Mouse (Mus musculus): ENCODE results near the gene Mrpl52.
A peak's percentile ranks its signal among the peaks of the same experiment; 100 is the strongest.

Mrpl52 gene

DNA sequence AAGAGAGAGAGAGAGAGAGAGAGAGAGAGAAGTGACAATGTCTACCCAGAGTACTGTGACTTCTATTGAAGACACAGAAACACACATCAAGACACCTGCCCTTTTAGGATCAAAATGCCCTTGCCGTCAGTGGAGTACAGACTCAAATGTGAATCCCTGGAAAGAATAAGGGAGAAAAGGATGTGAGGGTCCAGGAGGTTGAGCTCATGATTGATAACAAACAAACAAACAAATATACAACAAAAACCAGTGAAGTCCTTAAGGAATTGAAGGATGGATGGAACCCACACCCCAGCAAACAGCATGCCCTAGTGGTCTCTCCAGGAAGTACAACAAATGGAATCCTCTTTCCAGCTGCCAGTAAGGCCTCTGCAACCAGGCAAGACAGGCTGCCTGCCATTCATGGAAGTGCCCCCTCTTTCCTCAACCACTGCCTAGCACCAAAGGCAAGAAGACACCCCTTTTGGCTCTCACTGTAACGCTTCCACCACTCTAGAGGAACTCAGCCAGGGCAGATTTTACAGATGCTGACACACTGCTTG is 14.0 kb upstream of the Mrpl52 start:
- peak; percentile 63 for DNase-seq

DNA sequence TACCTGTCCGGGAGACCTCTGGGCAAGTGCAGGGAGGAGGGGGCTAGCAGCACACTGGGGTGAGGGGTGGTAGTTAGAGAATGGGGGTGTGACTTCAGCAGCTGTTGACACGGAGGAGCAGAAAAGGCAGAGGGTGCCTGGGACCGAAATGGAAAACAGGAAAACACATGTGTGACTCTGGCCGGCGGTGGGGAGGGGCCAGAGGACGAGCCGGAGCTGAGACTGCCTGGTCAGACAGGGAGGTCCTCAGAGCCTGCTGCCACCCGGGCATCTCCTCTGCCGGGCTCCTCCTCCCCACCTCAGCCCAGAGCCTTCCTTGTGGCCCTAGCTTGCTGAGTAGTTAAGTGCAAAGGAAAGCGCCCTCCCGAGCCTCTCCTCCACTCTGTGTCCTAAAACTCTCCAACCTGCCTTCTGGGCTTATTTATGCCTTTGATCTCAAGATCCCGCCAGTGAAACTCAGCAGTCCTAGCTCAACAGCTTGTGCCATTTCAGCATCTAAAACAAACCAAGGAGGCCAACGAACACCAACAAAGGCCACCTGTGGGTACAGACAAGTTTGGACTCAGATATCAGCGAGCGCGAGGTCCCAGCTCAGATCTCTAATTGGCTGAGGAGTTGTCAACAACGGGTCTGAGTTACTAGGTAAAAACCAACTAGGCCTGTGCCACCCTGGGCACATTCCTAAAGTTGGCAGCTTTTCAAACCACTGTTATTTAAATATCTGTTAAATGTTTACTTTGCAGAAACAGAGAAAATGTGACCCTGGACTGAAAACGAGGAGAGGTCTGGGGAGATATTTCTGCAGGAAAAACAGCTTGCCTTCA is 12.6 kb upstream of the Mrpl52 start:
- DNase-seq: no peak

- no peak for DNase-seq
Observed at GRCm38 (mm10) chr14:54415241-54416020, 11.3 kb upstream of the Mrpl52 start.

DNA sequence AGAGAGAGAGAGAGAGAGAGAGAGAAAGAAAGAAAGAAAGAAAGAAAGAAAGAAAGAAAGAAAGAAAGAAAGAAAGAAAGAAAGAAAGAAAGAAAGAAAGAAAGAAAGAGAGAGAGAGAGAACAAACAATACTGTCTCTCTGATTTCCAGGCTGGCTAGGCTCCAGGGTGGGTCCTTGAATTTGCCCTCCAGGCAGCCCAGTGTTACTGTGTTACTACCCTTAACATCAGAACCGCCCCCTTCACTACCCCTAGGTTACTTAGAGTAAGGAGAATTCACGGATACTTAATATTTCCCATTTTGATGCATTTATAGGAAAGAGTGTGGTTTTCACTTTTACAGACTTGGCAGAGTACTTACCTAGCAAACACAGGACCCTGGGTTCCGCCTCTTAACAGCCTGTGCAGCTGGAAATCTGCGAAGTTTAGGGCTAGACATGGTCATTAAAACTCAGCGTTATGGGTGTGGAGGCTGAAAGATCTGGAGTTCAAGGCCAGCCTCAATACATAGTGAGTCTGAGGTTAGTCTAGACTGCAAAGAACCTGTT is 10.4 kb upstream of the Mrpl52 start:
- no peak for DNase-seq

DNA sequence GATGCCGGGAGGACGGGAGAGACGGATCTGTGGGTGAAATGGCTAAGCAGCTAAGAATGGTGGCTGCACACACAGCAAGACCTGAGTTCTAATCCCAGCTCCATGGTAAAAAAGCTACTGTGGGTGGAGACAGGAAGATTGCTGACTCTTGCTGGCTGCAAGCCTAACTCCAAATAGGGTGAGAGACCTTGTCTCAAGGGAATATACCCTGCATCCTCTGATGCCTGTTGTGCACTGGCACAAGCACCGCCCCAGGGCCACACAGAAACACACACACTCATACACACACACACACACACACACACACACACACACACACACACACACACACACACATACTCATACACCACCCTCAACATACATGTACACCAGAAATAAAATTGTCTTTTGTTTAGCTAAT is 9.9 kb upstream of the Mrpl52 start:
- DNase-seq: no peak

GRCm38 (mm10) chr14:54417623-54418081 is 9.1 kb upstream of the Mrpl52 start, which contains the start of gene Slc7a7:
Gene Slc7a7, minus strand, starts transcription at chr14:54417780.
- DNase-seq: peak; percentile 62

GRCm38 (mm10) chr14:54421014-54421413 is 5.7 kb upstream of the Mrpl52 start:
- DNase-seq: no peak

DNA sequence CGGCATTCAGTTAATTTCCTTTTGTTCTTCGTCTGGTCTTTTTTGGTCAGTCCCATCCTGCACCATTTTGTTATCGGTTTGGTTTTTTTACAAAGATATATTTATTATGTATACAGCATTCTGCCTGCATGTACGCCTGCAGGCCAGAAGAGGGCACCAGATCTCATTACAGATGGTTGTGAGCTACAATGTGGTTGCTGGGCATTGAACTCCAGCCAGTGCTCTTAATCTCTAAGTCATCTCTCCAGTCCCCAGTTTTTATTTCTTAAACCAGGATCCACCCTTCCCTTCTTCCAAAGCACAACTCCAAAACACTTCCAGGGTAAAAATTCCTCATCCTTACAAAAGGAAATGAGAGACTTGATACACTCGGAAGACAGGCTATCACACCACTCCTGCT is 3.3 kb upstream of the Mrpl52 start:
- DNase-seq: no peak

GRCm38 (mm10) chr14:54424634-54425033 is 2.1 kb upstream of the Mrpl52 start:
- no peak for DNase-seq

- DNase-seq: no peak
Observed at GRCm38 (mm10) chr14:54425540-54425939, 1.2 kb upstream of the Mrpl52 start.

DNA sequence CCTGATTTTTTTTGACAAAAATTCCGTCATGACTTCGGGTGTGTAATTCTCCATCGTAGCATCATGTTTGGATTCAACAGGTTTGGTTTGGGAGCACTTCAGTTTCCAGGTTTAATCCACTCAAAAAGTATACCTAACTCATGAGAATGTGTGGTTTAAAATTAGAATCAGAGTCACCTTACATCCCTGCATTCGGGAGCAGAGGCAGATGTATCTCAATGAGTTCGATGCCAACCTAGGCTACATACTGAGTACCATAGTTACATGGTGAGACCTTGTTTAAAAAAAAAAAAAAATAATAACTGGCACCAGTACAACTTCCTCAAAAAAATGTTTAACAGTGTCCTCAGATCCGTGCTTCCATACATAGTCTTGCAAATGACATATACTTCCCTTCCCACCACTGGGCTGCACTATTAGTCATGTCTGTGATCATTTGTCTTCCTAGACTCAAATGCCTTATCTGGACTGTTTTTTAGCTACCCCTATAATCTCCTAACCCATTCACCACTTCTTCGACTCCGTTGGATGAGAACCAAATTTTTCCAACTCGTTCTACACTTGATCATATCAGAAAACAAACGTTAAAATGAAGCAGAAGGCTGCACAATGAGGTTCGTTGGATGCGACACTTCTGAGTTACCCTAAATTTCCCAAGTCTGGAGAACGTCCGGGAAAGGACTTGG is 563 bp upstream of the Mrpl52 start:
- DNase-seq: no peak

- no peak for DNase-seq
Observed at GRCm38 (mm10) chr14:54427696-54428095, 987 bp downstream of the Mrpl52 start.

DNA sequence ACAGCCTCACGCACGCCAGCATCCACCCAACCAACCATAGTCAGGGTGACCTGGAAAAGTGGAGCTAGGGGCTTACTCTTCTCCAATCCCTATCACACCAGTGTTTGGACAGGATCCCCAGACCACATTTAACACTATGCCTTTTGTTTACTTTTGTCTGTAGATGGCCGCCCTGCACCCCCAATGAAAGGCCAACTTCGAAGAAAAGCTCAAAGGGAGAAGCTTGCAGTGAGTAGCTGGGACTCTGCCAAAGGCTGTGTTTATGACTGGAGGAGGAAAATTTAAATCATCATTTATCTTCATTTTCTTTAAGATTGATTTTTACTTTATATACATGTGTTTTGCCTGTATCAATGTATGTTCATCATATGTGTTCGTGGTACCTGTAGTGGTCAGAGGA is 1.7 kb downstream of the Mrpl52 start:
- no peak for DNase-seq

DNA sequence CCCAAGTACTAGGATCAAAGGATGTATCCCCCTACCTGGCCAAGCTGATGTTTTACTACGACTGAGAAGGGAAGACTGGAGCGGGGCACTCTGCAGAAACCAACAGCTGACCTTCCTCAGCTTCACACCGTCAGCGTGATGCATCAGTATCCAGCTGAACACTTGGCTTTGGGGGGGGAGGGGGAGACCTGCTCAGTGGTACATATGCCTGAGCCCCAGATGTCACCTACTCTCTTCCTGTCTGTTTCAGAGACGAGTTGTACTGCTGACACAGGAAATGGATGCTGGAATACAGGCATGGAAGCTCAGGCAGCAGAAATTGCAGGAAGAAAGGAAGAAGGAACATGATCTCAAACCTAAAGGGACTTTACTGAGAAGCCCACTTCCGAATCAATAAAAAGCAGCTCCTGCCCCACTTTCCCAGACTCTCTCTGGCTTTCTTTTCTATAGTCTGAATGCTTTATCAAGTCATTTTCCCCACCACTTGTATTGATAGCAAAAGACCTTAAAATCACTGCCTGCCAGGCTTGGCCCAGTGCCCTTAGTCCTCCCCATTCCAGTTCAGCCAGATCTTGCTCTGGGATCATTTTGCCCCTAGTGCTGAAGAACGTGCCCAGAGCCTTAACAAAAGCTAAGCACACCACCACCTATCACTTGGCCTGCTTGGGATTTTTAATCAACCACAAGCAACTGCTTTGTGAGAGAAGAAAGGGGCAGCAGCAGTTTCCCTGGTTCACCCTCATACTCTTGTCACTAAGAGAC is 2.8 kb downstream of the Mrpl52 start:
- no peak for DNase-seq

- DNase-seq: peak; percentile 54
Observed at GRCm38 (mm10) chr14:54430406-54431145, 3.9 kb downstream of the Mrpl52 start.

DNA sequence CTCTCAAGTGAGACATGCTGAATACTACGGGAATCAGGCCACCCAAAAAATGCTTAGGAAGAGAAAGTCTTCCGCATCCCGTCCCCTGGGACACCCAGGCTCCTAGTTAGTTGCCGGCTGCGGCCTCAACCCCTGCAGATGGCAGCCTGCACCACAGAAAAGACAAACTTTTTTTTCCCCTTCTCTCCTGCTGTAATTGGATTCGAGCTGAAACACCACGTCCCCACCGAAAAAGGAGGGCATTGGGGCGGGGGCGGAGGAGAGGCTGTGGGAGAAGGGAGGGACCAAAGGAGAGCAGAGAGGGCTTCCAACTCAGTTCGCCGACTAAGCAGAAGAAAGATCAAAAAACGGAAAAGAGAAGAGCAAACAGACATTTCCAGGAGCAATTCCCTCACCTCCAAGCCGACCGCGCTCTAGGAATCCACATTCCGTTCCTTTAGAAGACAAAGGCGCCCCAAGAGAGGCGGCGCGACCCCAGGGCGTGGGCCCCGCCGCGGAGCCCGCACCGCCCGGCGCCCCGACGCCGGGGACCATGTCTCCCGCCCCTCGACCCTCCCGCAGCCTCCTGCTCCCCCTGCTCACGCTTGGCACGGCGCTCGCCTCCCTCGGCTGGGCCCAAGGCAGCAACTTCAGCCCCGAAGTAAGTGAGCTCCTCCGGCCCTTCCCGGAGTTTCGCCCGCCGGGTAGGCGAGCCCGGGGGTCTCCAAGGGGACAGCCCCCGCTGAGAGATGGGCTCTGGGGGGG is 4.8 kb downstream of the Mrpl52 start, which contains the start of gene Mmp14:
TSS of gene Mmp14 (plus strand) at position 279 of the 744 bp plus-strand sequence.
- peak; percentile 87 for DNase-seq

DNA sequence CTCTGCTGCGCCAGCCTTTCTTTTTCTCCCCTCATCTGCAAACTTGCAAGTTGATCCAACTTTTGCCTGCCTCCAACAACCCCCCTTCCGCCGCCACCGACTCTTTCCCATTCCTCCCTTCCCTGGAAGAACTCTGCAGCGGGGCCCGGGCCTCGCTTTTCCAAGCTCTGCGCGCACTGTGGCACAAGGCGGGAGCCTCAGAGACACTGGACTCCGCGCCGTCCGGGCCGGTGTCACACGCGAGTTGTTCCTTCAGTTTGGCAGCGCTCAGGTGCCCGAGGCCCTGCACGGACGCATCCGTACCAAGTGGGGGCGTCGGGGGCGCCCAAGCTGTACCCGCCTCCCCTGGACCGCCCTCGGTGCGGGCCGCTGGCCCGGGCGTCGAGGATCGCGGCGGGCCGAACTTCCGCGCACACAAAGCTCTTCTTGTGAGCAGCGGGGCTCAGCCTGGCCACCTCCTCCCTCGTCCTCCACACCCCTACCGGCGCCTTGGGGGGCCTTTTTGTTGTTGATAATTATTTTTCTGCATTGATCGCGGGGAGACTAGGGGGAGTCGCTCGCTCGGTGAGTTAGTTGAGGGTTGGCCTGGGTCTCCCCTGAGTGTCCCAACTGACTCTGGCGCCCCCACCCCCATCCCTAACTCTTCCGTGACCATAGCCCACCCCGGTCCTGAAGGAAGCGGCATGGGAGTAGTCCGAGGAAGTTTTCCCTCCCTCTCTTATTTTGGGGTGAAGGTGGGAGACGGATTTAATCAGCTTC is 5.5 kb downstream of the Mrpl52 start:
- peak; percentile 70 for DNase-seq

DNA sequence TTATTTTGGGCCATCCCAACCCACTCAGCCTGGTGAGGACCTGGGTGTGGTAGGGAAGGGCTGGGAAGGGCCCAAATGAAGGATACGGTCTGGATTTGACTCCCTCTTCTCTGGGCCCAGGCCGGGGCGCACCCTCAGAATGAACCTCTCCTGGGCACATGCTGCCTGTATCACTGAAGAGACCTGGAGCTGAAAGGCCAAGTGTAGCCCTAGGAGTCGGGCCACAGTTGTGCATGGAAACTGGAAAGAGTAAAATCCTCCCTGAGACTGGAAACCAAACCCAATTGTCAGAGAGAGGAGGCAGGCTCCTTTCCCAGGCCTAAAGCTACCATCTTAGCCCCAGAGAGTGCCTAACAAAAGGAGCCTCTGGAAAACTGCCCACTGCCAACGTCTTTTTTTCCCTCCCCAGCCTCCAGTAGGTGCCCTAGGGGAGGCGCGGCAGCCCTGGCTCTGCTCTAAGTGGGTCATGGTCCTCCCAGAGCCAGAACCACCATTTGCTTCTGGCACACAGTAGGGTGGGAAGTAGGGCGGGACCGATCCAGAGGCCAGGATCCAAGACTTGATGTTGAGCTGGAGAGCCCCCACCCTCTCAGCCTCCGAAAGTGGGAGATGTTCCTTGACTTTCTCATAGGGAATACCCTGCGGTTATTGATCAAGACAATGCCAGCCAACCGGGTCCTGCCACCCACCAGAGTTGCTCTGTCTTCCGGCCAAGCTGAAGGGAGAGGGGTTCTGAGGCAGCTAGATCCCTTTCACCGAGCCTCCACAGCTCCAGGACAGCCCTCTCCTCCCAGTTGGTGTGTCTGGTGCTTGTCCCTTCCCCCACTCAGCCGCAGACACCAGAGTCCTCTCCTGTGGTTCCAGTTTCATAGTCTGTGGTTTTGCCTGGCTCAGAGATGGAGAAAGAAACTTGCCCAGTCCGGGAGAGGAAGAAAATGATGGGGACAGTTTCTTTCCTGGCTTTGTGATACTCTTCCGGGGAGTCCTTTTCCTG is 6.4 kb downstream of the Mrpl52 start:
- DNase-seq: no peak

Measured in embryo, embryonic 11 days (tissue).